Mouse (Mus musculus): ENCODE data around the gene C1galt1.

DNA sequence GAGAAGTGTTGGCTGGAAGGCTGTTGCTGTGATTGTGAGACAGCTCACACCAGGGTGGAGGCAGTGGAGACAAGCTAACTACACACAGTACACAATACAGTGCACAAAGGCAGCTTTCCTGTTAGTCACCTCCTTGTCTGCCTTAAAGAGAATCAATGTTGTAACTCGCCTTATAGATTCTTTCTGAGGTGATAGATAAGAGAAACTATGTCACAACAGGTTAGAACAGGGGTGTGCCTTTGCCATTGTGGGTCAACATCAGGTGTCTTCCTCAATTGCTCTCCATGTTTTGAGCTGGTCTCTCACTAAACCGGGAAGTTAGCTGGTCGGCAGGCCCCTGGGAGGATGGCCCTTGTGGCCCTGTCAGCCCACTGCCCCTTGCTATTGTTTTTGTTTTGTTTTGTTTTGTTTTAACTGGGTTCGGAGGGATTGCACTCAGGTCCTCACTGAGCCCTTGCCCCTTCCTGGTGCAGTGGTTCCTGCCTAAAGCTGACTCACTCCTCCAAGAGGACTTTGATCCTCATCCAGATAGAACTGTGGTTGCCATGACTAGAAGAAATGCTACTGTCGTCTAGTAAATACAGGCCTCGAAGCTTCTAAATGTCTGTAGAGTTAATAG is 3.4 kb downstream of the C1galt1 start:
- TF ChIP-seq CTCF (conservative IDR thresholded peaks at IDR 0.05 in 1 of 2, IDR thresholded peaks at IDR 0.05 in 1 of 2; ENCODE audit: low read depth in 2 of 2, low read length in 2 of 2) (no peak), RCOR1 (conservative IDR thresholded peaks at IDR 0.05; ENCODE audit: low read depth, low read length) (no peak), UBTF (IDR thresholded peaks at IDR 0.05; ENCODE audit: low read depth, low read length) (no peak), MYC (IDR thresholded peaks at IDR 0.05; ENCODE audit: low read depth, low read length) (no peak), EP300 (IDR thresholded peaks at IDR 0.05; ENCODE audit: low read length) (no peak), RAD21 (IDR thresholded peaks at IDR 0.05; ENCODE audit: low read depth, low read length) (no peak), ZMIZ1 (IDR thresholded peaks at IDR 0.05; ENCODE audit: low read depth, low read length) (no peak), POLR2A (IDR thresholded peaks at IDR 0.05; ENCODE audit: low read depth, low read length) (no peak)
